Mouse (Mus musculus) limb, embryonic 15.5 days (tissue): ENCODE measurements at regions not wholly inside any gene's neighbourhood (a gene's known extent, or its start where the extent isn't known, plus 50 kb on each side); places are given as distances from the start of the nearest gene placed in this dataset.

Experiments
- ATAC-seq: fragments of 200-750 bp; cut with Nextera tagmentation; 2 replicates; pipeline ENCODE4 v1.8.0; 2017; ENCODE audit warnings: low read depth, moderate TSS enrichment; ENCODE audit not compliant: insufficient number of reproducible peaks, low FRiP score, low TSS enrichment
- H3K27ac ChIP-seq: fragments of 300-500 bp; sonication (generic); 2 replicates; pipeline ENCODE4 v1.5.1; 2015; ENCODE audit warnings: moderate library complexity, mild to moderate bottlenecking, inconsistent platforms
- H3K27me3 ChIP-seq: fragments of 300-500 bp; sonication (generic); 2 replicates; pipeline ENCODE4 v1.6.1; 2015; ENCODE audit warnings: inconsistent platforms
- H3K36me3 ChIP-seq: fragments of 300-500 bp; sonication (generic); 2 replicates; pipeline ENCODE4 v1.6.1; 2015; ENCODE audit warnings: inconsistent platforms
- H3K4me1 ChIP-seq: fragments of 300-500 bp; sonication (generic); 2 replicates; pipeline ENCODE4 v1.6.1; 2015; ENCODE audit warnings: inconsistent platforms
- H3K4me2 ChIP-seq: fragments of 300-500 bp; sonication (generic); 2 replicates; pipeline ENCODE4 v1.6.1; 2015; ENCODE audit warnings: mild to moderate bottlenecking, inconsistent platforms
- H3K4me3 ChIP-seq: fragments of 300-500 bp; sonication (generic); 2 replicates; pipeline ENCODE4 v1.5.1; 2015; ENCODE audit warnings: mild to moderate bottlenecking, inconsistent platforms
- H3K9ac ChIP-seq: fragments of 300-500 bp; sonication (generic); 2 replicates; pipeline ENCODE4 v1.6.1; 2015; ENCODE audit warnings: inconsistent platforms
- H3K9me3 ChIP-seq: fragments of 300-500 bp; sonication (generic); 2 replicates; pipeline ENCODE4 v1.6.1; 2016; ENCODE audit warnings: inconsistent platforms
- WGBS: fragments of 180-500 bp; shearing (Covaris S2); methylation state at CpG from one replicate; pipeline ENCODE4 v1.1.7; 2015; 5-methylcytosine and 5-hydroxymethylcytosine counted together

DNA sequence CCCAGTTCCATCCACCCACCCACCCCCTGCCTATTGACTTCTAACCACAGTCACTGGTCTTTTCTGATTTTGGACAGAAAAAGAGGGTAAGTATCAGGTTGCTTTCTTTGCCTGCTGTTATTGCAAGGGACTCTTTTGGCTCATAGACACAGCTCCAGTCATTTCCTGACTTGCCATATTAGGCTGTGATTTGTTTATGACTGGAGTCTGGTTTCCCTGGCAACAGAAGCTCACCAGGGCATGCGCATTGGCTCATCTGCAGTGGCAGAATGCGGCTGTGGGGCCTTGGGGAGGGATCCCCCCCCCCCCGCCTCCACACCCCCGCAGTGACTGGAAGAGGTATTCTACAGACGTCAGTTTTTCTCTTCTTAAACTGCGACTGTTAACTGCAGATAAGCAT, 65.9 kb downstream of the Cdr1 start:
- ATAC-seq, result no peak
- WGBS, result 32% methylated on average over 6 of the region's 6 CpGs
- H3K27ac ChIP-seq, result no peak overlapping the region
- H3K9ac ChIP-seq, result no peak overlapping the region
- H3K27me3 ChIP-seq, result no peaks in the 10 kb centered on the region
- no peak overlapping the region for H3K4me3 ChIP-seq
- no peaks in the 10 kb centered on the region for H3K9me3 ChIP-seq
- H3K4me1 ChIP-seq, result no peaks in the 10 kb centered on the region
- no peak overlapping the region for H3K4me2 ChIP-seq
- H3K36me3 ChIP-seq, result no peaks in the 10 kb centered on the region

DNA sequence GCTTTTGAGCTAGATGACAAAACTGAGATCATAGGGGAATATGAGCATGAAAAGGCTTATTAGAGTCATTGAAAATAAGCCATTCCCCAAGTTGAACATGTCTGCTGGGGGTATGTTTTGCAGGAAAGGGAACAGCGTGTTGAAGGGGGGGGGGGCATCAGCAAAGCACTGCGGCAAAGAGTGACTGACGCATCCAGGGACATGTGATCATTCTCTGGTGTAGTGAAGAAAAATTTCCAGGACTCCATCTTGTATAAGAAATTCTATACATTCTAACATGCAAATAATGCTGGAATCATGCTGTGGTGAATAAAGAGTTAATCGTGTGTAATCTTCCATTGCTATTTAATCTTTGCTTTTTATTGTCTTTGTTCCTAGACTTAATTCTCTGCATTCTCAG, 68.0 kb downstream of the Cdr1 start:
- Histone ChIP-seq H3K4me2 (no peak overlapping the region), H3K27me3 (no peaks in the 10 kb centered on the region), H3K4me3 (no peak overlapping the region), H3K9ac (no peak overlapping the region), H3K4me1 (no peaks in the 10 kb centered on the region), H3K9me3 (no peaks in the 10 kb centered on the region), H3K36me3 (no peaks in the 10 kb centered on the region), H3K27ac (no peak overlapping the region)
- 82% methylated on average over 4 of the region's 4 CpGs for WGBS
- no peak for ATAC-seq

- H3K9ac ChIP-seq, result no peak overlapping the region
- WGBS, result 38% methylated on average over 10 of the region's 10 CpGs
- H3K9me3 ChIP-seq, result no peaks in the 10 kb centered on the region
- H3K27me3 ChIP-seq, result no peaks in the 10 kb centered on the region
- H3K27ac ChIP-seq, result no peak overlapping the region
- H3K4me3 ChIP-seq, result peak overlapping the region; percentile 20
- peak overlapping the region; percentile 29 for H3K4me2 ChIP-seq
- ATAC-seq, result no peak
- no peaks in the 10 kb centered on the region for H3K4me1 ChIP-seq
- H3K36me3 ChIP-seq, result no peaks in the 10 kb centered on the region
These were observed 69.3 kb downstream of the Cdr1 start for GRCm38 (mm10) chrX:61116010-61116447.
